Mouse (Mus musculus) erythroblast, embryonic 14.5 days (primary cell): Measurements from ENCODE around the gene BC051665.

Source experiments
- GATA1 ChIP-seq: IDR thresholded peaks from 2 replicates; pipeline ENCODE4 v1.6.1; 2012; ENCODE audit warnings: low read length, inconsistent platforms, mixed read lengths
- TAL1 ChIP-seq: IDR thresholded peaks from 3 replicates; pipeline ENCODE4 v1.6.1; 2012; ENCODE audit warnings: low read length, inconsistent platforms, mixed read lengths

DNA sequence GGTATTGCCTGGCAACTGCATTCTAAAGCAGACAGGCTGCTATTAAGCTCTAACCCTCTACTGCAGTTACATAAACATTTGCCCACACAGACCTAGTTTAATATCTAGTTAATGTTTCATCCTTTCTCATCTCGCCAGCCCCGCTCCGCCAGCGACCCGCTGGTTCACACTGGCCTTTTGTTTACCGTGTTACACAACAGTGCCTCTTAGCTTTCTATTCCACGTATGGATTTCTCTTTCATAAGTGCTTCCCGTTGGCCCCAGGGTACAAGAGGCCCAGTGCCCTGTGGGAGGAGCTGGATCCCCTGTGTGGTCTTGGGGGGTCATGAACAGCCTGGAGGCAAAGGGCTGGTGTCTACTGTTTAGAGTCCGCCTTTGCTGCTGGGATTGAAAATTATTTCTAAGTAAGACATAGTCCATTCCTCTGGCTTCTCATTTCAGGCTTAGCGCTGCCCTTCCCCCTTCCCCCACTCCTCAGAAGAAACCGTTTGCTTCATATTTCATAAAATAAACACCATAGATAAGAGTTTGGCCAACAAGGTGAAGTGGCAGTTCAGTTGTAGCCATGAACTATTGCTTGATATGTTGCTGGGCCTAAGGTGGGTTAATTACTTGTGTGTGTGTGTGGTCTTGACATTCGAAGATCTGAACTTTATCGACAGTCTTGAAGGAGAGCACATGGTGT, 49.6 kb downstream of the BC051665 start:
- TF ChIP-seq TAL1 (no peak), GATA1 (no peak)
